Mouse (Mus musculus) spleen, adult 2 months (tissue): ENCODE data around the gene Rnf227.

ENCODE experiments used
- CTCF ChIP-seq: fragments of 200-500 bp; IDR thresholded peaks from 2 replicates; pipeline ENCODE4 v1.5.1; 2011; ENCODE audit warnings: mild to moderate bottlenecking, inconsistent platforms; ENCODE audit not compliant: insufficient read depth, insufficient read length, insufficient replicate concordance; ENCODE audit errors: extremely low read depth
- POLR2A ChIP-seq: fragments of 200-500 bp; IDR thresholded peaks from 2 replicates; pipeline ENCODE4 v1.6.1; 2011; ENCODE audit warnings: low read depth, low read length, inconsistent platforms

DNA sequence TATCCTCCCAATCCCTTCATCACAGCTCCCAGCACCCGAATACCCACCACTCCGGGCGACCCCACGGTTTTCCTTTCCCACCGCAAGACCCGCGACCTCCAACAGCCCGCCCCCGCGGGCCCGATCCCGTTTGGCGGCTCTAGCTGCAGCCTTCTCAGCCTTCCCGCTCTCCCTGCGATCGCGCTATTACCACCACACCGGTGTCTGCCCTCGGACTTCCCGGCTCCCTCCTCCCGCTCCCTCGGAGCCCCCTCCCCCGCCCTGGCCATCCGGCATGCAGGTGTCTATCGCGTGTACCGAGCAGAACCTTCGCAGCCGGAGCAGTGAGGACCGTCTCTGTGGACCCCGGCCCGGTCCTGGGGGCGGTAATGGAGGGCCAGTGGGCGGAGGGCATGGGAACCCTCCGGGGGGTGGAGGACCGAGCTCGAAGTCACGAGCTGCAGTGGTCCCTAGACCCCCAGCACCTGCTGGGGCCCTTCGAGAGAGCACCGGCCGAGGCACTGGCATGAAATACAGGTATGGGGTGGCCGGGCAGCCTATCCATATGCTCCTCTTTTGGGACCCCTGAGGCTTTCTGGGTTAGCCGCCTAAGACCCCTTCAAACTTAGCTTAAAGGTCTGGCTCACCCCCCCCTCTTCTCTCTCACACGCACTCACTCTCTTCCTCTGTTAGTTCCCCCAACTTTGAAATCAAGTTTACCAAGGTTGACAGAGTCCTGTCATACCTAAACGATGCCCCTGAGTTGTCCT is 13.7 kb upstream of the Rnf227 start:
- TF ChIP-seq POLR2A (no peak), CTCF (no peak)
